ENCODE assay signal across 8 mouse cellular contexts in genomic region chr1:126737554-126738290, GRCm38 (mm10).
DNase-seq lines count a peak whose midpoint lies in the region; ATAC-seq lines count a peak whose summit lies in the region.

No protein-coding gene starts in this region.

- peak overlapping the region; percentile 72 for H3K4me2 ChIP-seq in heart, embryonic 11.5 days
- peak overlapping the region; percentile 53 for H3K4me2 ChIP-seq in limb, embryonic 11.5 days (ENCODE audit: low read depth, severe bottlenecking)
- H3K4me2 ChIP-seq in midbrain, embryonic 13.5 days (replicated peaks): peak overlapping the region; percentile 64

- H3K27ac ChIP-seq in forebrain, embryonic 10.5 days: peak overlapping the region; percentile 85
- no peak overlapping the region for H3K27ac ChIP-seq in heart, embryonic 11.5 days (ENCODE audit: low read depth, low read length)
- no peak overlapping the region for H3K27ac ChIP-seq in limb, embryonic 11.5 days (replicated peaks; ENCODE audit: low read depth, low read length)
- peak overlapping the region; percentile 14; the same call in 1 of the 2 replicates for H3K27ac ChIP-seq in midbrain, embryonic 13.5 days

- H3K4me3 ChIP-seq in forebrain, embryonic 10.5 days: peak overlapping the region; percentile 55
- peak overlapping the region; percentile 44 for H3K4me3 ChIP-seq in heart, embryonic 11.5 days (ENCODE audit: low read depth, low read length)
- H3K4me3 ChIP-seq in limb, embryonic 11.5 days (ENCODE audit: low read depth, low read length): peak overlapping the region; percentile 15
- peak overlapping the region; percentile 41 for H3K4me3 ChIP-seq in midbrain, embryonic 13.5 days (replicated peaks)

- H3K4me1 ChIP-seq in forebrain, embryonic 10.5 days: peaks cover 39% of the 10 kb centered on the region
- H3K4me1 ChIP-seq in heart, embryonic 11.5 days (ENCODE audit: control insufficient read depth, insufficient read depth, low read length): no peaks in the 10 kb centered on the region
- peaks cover 4% of the 10 kb centered on the region for H3K4me1 ChIP-seq in limb, embryonic 11.5 days (ENCODE audit: control insufficient read depth, insufficient read depth, low read length)
- peaks cover 22% of the 10 kb centered on the region for H3K4me1 ChIP-seq in midbrain, embryonic 13.5 days (replicated peaks)

- H3K9me3 ChIP-seq in forebrain, embryonic 10.5 days: no peaks in the 10 kb centered on the region
- no peaks in the 10 kb centered on the region for H3K9me3 ChIP-seq in heart, embryonic 11.5 days (replicated peaks; ENCODE audit: control insufficient read depth, low read length)
- no peaks in the 10 kb centered on the region for H3K9me3 ChIP-seq in limb, embryonic 11.5 days (ENCODE audit: control insufficient read depth, low read length)
- no peaks in the 10 kb centered on the region for H3K9me3 ChIP-seq in midbrain, embryonic 13.5 days

- H3K9ac ChIP-seq in heart, embryonic 11.5 days (ENCODE audit: low read depth, low read length): peak overlapping the region; percentile 66
- no peak overlapping the region for H3K9ac ChIP-seq in limb, embryonic 11.5 days (ENCODE audit: low read length)
- H3K9ac ChIP-seq in midbrain, embryonic 13.5 days (replicated peaks): peak overlapping the region; percentile 48

- no peaks in the 10 kb centered on the region for H3K36me3 ChIP-seq in forebrain, embryonic 10.5 days (replicated peaks)
- H3K36me3 ChIP-seq in heart, embryonic 11.5 days (ENCODE audit: control insufficient read depth, insufficient read depth, low read length): no peaks in the 10 kb centered on the region
- H3K36me3 ChIP-seq in limb, embryonic 11.5 days (ENCODE audit: control insufficient read depth, insufficient read depth, low read length): no peaks in the 10 kb centered on the region
- no peaks in the 10 kb centered on the region for H3K36me3 ChIP-seq in midbrain, embryonic 13.5 days

- H3K27me3 ChIP-seq in forebrain, embryonic 10.5 days (ENCODE audit: poor library complexity, severe bottlenecking): peaks cover 52% of the 10 kb centered on the region
- no peaks in the 10 kb centered on the region for H3K27me3 ChIP-seq in heart, embryonic 11.5 days (ENCODE audit: control insufficient read depth, insufficient read depth, low read length)
- 0 out of 2 replicates have a peak, but pooled peaks cover 2% of the 10 kb centered on the region for H3K27me3 ChIP-seq in limb, embryonic 11.5 days (ENCODE audit: control insufficient read depth, insufficient read depth, low read length)
- H3K27me3 ChIP-seq in midbrain, embryonic 13.5 days: peaks cover 12% of the 10 kb centered on the region

- DNase-seq in ovary, adult 18-20 months (ENCODE audit: low spot score): peak; percentile 2
- DNase-seq in ovary, postnatal 10 days (ENCODE audit: low spot score): no peak
- DNase-seq in forebrain, embryonic 10.5 days (ENCODE audit: extremely low spot score, low spot score): peak; percentile 46
- DNase-seq in kidney, adult 8-10 months: peak; percentile 51 to 57
- DNase-seq in limb, embryonic 11.5 days (ENCODE audit: low spot score): peak; percentile 64
- peak; percentile 28 for DNase-seq in urinary bladder, adult 2 months (ENCODE audit: low spot score)

- no peak; the same call in 1 of the 2 replicates for ATAC-seq in heart, embryonic 11.5 days (replicated peaks; ENCODE audit: insufficient number of reproducible peaks, low FRiP score, low TSS enrichment)
- ATAC-seq in limb, embryonic 11.5 days (ENCODE audit: insufficient number of reproducible peaks, low FRiP score, low TSS enrichment, low read depth): no peak
- ATAC-seq in midbrain, embryonic 13.5 days: peak; percentile 86

- 7% methylated on average over 18 of the region's 18 CpGs for WGBS in forebrain, embryonic 10.5 days
- 7% methylated on average over 18 of the region's 18 CpGs for WGBS in heart, embryonic 11.5 days (ENCODE audit: insufficient replicate concordance)
- 6% methylated on average over 18 of the region's 18 CpGs for WGBS in limb, embryonic 11.5 days
- 3% methylated on average over 18 of the region's 18 CpGs for WGBS in midbrain, embryonic 13.5 days

Comparison
In these comparisons a context has a peak if more than half of its experiments do, and no peak if none do; other contexts are left out.
1. H3K27ac ChIP-seq: peak in forebrain, embryonic 10.5 days (single experiment) and midbrain, embryonic 13.5 days (single experiment); none in heart, embryonic 11.5 days (single experiment) and limb, embryonic 11.5 days (single experiment).
2. Peak in every context shown above with its lines, with median percentiles within 50 percentile points of each other: H3K4me3 ChIP-seq and H3K4me2 ChIP-seq.